Mouse (Mus musculus): ENCODE results near the gene Phrf1. TPM values are rescaled to one million over a fixed set of nuclear protein-coding genes. Genes with fewer than 3 reads are reported as not detected.

Phrf1 gene
- 77.1 and 78.9 TPM in 2 replicates for polyA plus RNA-seq (2015; fragmentation: Nextera tagmentation; extraction: Ambion mirVana)

DNA sequence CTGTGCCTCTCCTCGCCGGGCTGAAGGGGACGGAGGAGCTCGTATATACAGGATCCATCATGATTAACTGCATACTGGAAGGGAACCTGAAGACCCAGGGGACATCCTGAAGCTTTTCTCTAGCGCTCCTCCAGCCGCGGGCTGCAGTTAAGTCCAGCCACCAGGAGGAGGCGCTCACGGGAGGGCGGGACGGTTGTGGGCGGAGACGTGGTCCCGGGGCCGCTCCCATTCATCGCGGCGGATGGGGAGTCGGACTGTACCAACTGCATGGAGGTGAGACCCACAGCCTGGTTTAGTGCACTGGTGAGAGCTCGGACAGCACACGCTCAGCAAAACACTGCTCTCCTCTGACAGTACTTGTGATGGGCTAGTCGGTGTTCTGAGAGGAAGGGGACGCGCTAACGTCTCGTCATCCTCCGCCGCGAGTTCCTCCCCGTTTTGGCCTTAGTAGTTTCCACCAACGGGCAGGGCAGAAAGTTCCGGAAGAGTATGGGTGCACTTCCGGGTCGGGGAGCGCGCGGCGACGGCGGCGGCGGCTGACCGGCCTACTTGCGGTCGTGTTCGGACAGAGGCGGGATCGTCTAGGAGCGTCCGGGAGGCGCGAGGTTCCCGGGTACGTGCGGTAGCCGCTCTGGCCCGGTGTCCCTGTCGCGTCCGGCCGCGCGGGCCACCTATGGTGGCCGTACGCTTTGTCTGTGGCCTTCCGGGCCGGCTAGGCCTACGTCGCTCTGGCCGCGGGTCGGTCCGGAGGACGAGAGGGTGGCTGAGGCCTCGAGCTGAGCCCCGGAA, at the start of gene Phrf1:
Phrf1 (plus strand) TSS at position 506 of the 789 bp plus-strand sequence.
- WGBS, result under 1% methylated on average over 74 of the region's 76 CpGs
- peak within 1 kb of the TSS; percentile 86 for H3K4me2 ChIP-seq
- H3K4me3 ChIP-seq, result peak within 1 kb of the TSS; percentile 100

GRCm38 (mm10) chr7:141188194-141188593, 40.4 kb upstream of the Phrf1 start:
- Histone ChIP-seq H3K27ac (no peak overlapping the region), H3K9ac (no peak overlapping the region), H3K4me1 (replicated peaks) (peaks cover 18% of the 10 kb centered on the region), H3K9me3 (no peaks in the 10 kb centered on the region), H3K27me3 (no peaks in the 10 kb centered on the region), H3K36me3 (peaks cover 38% of the 10 kb centered on the region), H3K4me2 (no peak overlapping the region), H3K4me3 (no peak overlapping the region)
- WGBS, result 85% methylated on average over 3 of the region's 3 CpGs
- ATAC-seq (ENCODE audit: low FRiP score), result no peak

More for the DNA sequence above, at the start of gene Phrf1:
- H3K9me3 ChIP-seq, result no peaks in the 10 kb centered on the region
- H3K36me3 ChIP-seq, result peaks cover 28% of the 10 kb centered on the region
- H3K9ac ChIP-seq, result peak within 1 kb of the TSS; percentile 97
- ATAC-seq (ENCODE audit: low FRiP score), result peak; percentile 94
- peaks cover 24% of the 10 kb centered on the region for H3K4me1 ChIP-seq (replicated peaks)
- H3K27ac ChIP-seq, result peak within 1 kb of the TSS; percentile 96
- H3K27me3 ChIP-seq, result no peaks in the 10 kb centered on the region

- no peak overlapping the region for H3K4me2 ChIP-seq
- H3K4me1 ChIP-seq (replicated peaks), result peaks cover 19% of the 10 kb centered on the region
- no peaks in the 10 kb centered on the region for H3K27me3 ChIP-seq
- no peak overlapping the region for H3K4me3 ChIP-seq
- no peaks in the 10 kb centered on the region for H3K9me3 ChIP-seq
- H3K36me3 ChIP-seq, result peaks cover 38% of the 10 kb centered on the region
- H3K27ac ChIP-seq, result no peak overlapping the region
- H3K9ac ChIP-seq, result no peak overlapping the region
- 85% methylated on average over 3 of the region's 3 CpGs for WGBS
- no peak for ATAC-seq (ENCODE audit: low FRiP score)
Measured at GRCm38 (mm10) chr7:141188733-141189132, 39.9 kb upstream of the Phrf1 start.

GRCm38 (mm10) chr7:141190220-141190619, 38.4 kb upstream of the Phrf1 start:
- Histone ChIP-seq H3K4me3 (no peak overlapping the region), H3K27ac (no peak overlapping the region), H3K4me1 (replicated peaks) (peaks cover 28% of the 10 kb centered on the region), H3K9ac (no peak overlapping the region), H3K4me2 (no peak overlapping the region), H3K9me3 (no peaks in the 10 kb centered on the region), H3K27me3 (no peaks in the 10 kb centered on the region), H3K36me3 (peaks cover 38% of the 10 kb centered on the region)
- 96% methylated on average over 3 of the region's 3 CpGs for WGBS
- no peak for ATAC-seq (ENCODE audit: low FRiP score)

- peaks cover 38% of the 10 kb centered on the region for H3K36me3 ChIP-seq
- no peaks in the 10 kb centered on the region for H3K27me3 ChIP-seq
- H3K4me2 ChIP-seq, result no peak overlapping the region
- no peak overlapping the region for H3K27ac ChIP-seq
- no peaks in the 10 kb centered on the region for H3K9me3 ChIP-seq
- no peak for ATAC-seq (ENCODE audit: low FRiP score)
- 89% methylated on average over 14 of the region's 14 CpGs for WGBS
- peaks cover 35% of the 10 kb centered on the region for H3K4me1 ChIP-seq (replicated peaks)
- H3K4me3 ChIP-seq, result no peak overlapping the region
- no peak overlapping the region for H3K9ac ChIP-seq
Measured at GRCm38 (mm10) chr7:141191036-141191435, 37.5 kb upstream of the Phrf1 start.

DNA sequence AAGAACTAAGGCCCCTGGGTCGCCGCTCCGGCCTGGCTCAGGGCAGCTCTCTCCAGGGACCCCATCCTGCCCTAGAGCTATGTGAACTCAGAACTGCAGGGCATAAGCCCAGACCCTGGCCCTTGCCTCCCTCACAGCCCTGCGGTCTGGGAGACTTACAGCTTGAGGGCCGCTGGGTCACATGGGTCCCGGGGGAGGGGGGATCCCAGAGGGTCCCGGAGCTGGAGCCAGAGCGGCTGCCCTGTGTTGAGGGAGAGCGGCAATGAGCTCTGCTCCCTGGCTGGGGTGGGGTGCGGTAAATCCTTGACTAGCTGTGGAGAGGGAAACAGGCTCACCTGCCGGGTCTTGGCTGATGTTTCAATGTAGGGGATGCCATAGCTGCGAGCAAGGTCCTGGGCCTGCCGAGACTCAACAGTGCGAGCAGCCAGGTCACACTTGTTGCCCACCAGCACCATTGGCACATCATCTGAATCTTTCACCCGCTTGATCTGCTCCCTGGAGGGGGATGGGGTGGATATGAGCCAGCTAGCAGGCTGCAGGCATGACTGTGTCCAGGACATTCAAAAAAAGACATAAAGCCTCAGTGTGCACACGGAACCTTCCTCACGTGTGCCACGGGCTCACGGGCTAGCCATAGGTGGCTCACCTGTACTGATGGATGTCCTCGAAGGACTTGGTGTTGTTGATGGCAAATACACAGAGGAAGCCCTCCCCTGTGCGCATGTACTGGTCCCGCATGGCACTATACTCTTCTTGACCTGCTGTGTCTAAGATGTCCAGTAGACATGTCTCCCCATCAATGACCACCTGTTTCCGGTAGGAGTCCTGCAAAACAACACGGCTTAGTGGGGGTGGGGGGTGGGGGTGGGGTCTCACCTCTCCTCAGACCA, 36.5 kb upstream of the Phrf1 start:
- Histone ChIP-seq H3K9ac (0 out of 2 replicates have a peak overlapping the region, but pooled peaks have one; percentile 24), H3K4me3 (peak overlapping the region; percentile 91; the same call in 1 of the 2 replicates), H3K9me3 (no peaks in the 10 kb centered on the region), H3K27me3 (no peaks in the 10 kb centered on the region), H3K4me1 (replicated peaks) (peaks cover 35% of the 10 kb centered on the region), H3K4me2 (peak overlapping the region; percentile 97), H3K36me3 (peaks cover 38% of the 10 kb centered on the region), H3K27ac (no peak overlapping the region)
- 90% methylated on average over 24 of the region's 24 CpGs for WGBS
- ATAC-seq (ENCODE audit: low FRiP score), result no peak

- Histone ChIP-seq H3K27me3 (no peaks in the 10 kb centered on the region), H3K4me3 (peak overlapping the region; percentile 91), H3K27ac (peak overlapping the region; percentile 87), H3K9ac (peak overlapping the region; percentile 96), H3K4me2 (peak overlapping the region; percentile 97), H3K36me3 (peaks cover 38% of the 10 kb centered on the region), H3K4me1 (replicated peaks) (peaks cover 35% of the 10 kb centered on the region), H3K9me3 (no peaks in the 10 kb centered on the region)
- 26% methylated on average over 12 of the region's 12 CpGs for WGBS
- no peak for ATAC-seq (ENCODE audit: low FRiP score)
Measured at GRCm38 (mm10) chr7:141192776-141193347, 35.7 kb upstream of the Phrf1 start.

DNA sequence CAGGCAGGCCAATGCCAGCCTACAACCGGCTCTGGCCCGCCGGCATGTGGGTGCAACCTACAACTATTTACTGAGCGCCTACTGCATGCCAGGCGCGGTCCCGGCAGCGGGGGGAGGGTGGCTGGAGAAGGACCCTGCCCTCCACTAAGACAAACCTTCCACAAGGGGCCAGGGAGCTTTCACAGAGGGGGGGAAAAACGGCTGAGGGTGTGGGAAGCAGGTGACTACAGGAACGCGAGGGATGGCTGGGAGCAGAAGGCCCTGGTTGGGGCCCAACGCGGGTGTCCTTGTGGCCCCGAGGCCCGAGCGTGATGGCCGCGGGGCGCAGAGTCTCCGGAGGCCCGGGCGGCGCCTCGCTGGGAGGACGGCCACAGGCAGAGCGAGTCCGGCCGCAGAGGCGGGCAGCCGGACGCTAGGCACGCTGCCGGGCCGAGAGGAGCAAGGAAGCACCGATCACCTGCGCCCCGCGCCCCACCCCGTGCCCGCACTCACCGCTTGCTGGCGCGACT, 35.2 kb upstream of the Phrf1 start:
- Histone ChIP-seq H3K9me3 (no peaks in the 10 kb centered on the region), H3K9ac (peak overlapping the region; percentile 96), H3K4me3 (peak overlapping the region; percentile 91), H3K27ac (peak overlapping the region; percentile 87), H3K27me3 (no peaks in the 10 kb centered on the region), H3K4me2 (peak overlapping the region; percentile 97), H3K4me1 (replicated peaks) (peaks cover 35% of the 10 kb centered on the region), H3K36me3 (peaks cover 40% of the 10 kb centered on the region)
- 0% methylated on average over 35 of the region's 43 CpGs for WGBS
- ATAC-seq (ENCODE audit: low FRiP score), result peak; percentile 1

DNA sequence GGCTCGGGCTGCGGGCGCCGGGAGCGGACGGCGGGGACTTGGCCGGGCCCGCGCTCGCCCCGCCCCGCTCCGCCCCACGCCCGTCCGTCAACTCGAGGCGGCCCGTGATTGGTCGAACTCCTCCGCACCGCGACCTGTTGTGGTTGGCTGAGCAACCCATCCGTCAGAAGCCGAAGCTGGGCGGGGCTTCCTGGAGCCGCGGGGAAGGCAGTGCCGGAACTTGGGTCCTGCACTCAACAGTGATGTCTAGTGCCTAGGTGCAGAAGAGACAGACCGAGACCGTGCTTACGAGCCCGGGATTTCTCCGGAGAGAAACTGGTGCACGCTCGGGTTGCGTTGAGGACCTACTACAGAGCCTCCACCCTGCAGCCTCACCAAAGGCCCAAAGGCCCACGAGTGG, 34.6 kb upstream of the Phrf1 start, which contains the start of the genes Hras and Lrrc56:
Hras (minus strand) TSS at position 58 of the 400 bp plus-strand sequence.
Lrrc56 (plus strand) TSS at position 210 of the 400 bp plus-strand sequence.
- 1% methylated on average over 35 of the region's 39 CpGs for WGBS
- peaks cover 35% of the 10 kb centered on the region for H3K4me1 ChIP-seq (replicated peaks)
- H3K4me3 ChIP-seq, result peak within 1 kb of the TSS; percentile 91
- peak; percentile 93 for ATAC-seq (ENCODE audit: low FRiP score)
- H3K27ac ChIP-seq, result peak within 1 kb of the TSS; percentile 87
- peaks cover 36% of the 10 kb centered on the region for H3K36me3 ChIP-seq
- peak within 1 kb of the TSS; percentile 97 for H3K4me2 ChIP-seq
- H3K9ac ChIP-seq, result peak within 1 kb of the TSS; percentile 96
- H3K9me3 ChIP-seq, result no peaks in the 10 kb centered on the region
- no peaks in the 10 kb centered on the region for H3K27me3 ChIP-seq

- under 1% methylated on average over 23 of the region's 23 CpGs for WGBS
- peak overlapping the region; percentile 74 for H3K9ac ChIP-seq
- no peaks in the 10 kb centered on the region for H3K27me3 ChIP-seq
- peak overlapping the region; percentile 91 for H3K4me3 ChIP-seq
- H3K9me3 ChIP-seq, result no peaks in the 10 kb centered on the region
- peaks cover 35% of the 10 kb centered on the region for H3K4me1 ChIP-seq (replicated peaks)
- H3K36me3 ChIP-seq, result peaks cover 32% of the 10 kb centered on the region
- H3K27ac ChIP-seq, result peak overlapping the region; percentile 86
- no peak for ATAC-seq (ENCODE audit: low FRiP score)
- peak overlapping the region; percentile 96 for H3K4me2 ChIP-seq
Measured at GRCm38 (mm10) chr7:141194409-141194808, 34.2 kb upstream of the Phrf1 start.

DNA sequence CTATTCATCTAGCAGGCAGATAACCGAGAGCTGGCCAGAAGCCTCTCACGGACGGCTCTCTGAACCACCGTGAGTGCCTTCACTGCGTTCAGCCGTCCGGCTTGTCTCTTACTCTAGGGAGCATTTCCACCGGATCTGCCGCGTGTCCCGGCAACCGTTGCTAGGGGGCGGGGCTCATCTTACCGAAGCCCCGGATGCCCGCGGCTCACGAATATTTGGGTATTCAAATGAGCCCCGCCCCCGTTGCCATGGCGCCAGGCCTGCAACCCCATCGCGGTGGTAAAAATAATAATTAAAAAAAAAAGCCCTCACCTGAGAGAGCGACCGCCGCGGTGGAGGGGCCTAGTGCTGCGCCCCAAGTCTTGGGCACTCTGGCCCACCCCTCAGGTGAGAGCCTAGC, 33.8 kb upstream of the Phrf1 start:
- H3K9me3 ChIP-seq, result no peaks in the 10 kb centered on the region
- under 1% methylated on average over 28 of the region's 28 CpGs for WGBS

More for the DNA sequence above, 33.8 kb upstream of the Phrf1 start:
- peak overlapping the region; percentile 86 for H3K27ac ChIP-seq
- H3K4me1 ChIP-seq (replicated peaks), result peaks cover 35% of the 10 kb centered on the region
- H3K36me3 ChIP-seq, result peaks cover 28% of the 10 kb centered on the region
- H3K9ac ChIP-seq, result peak overlapping the region; percentile 74
- peak overlapping the region; percentile 91 for H3K4me3 ChIP-seq
- peak overlapping the region; percentile 96 for H3K4me2 ChIP-seq
- ATAC-seq (ENCODE audit: low FRiP score), result peak; percentile 32
- H3K27me3 ChIP-seq, result no peaks in the 10 kb centered on the region

Measured in hindbrain, embryonic 13.5 days (tissue).